Mouse (Mus musculus) common myeloid progenitor, adult 5-6 weeks (primary cell): ENCODE results near the gene Ndufaf1. TPM values are rescaled to one million over a fixed set of nuclear protein-coding genes. Genes with fewer than 3 reads are reported as not detected.
"Not testable (repeated sequence)": the region's sequence is repeated elsewhere in the genome, so short reads cannot be mapped to it uniquely, and the experiment has no call there.

Experiments used
- ATAC-seq: replicated peaks from 2 replicates; pipeline ENCODE4 v1.8.0; 2016; ENCODE audit warnings: low read depth, mild to moderate bottlenecking, moderate TSS enrichment, inconsistent platforms; ENCODE audit not compliant: poor library complexity, severe bottlenecking
- total RNA-seq: library from RNA; stranded (forward); fragments of 200-1000, 187-1606 nt; gene quantifications from 2 replicates; pipeline ENCODE4 v1.2.3, GENCODE M21; 2017

Ndufaf1 gene
- total RNA-seq, 1 experiment from 2014 or later: 21.1 TPM

GRCm38 (mm10) chr2:119619002-119619401 is 43.6 kb downstream of the Ndufaf1 start:
- ATAC-seq: not testable (repeated sequence)

GRCm38 (mm10) chr2:119618199-119618982 is 44.2 kb downstream of the Ndufaf1 start, which contains the start of the genes Nusap1 and Oip5:
Gene Nusap1, plus strand, starts transcription at chr2:119618298.
Gene Oip5, minus strand, starts transcription at chr2:119618469.
- ATAC-seq: peak; percentile 99

- ATAC-seq: peak; percentile 48
These were observed 44.8 kb downstream of the Ndufaf1 start for GRCm38 (mm10) chr2:119617841-119618198.

GRCm38 (mm10) chr2:119607023-119607422 is 55.6 kb downstream of the Ndufaf1 start:
- peak; percentile 70; the same call in 1 of the 2 replicates for ATAC-seq

Other genes with a start within 250 kb of the Ndufaf1 start
- gene Ino80, start 185.1 kb downstream of the Ndufaf1 start, total RNA-seq: 27.3 and 39.3 TPM in 2 replicates
- gene Exd1, start 115.2 kb downstream of the Ndufaf1 start, total RNA-seq: 0.05 and 0.09 TPM in 2 replicates
- 48.8 and 50.5 TPM in 2 replicates for gene Chp1, start 115.1 kb downstream of the Ndufaf1 start, total RNA-seq
- 89.7 and 98.6 TPM in 2 replicates for gene Nusap1, start 44.5 kb downstream of the Ndufaf1 start, total RNA-seq
- gene Oip5, start 44.4 kb downstream of the Ndufaf1 start, total RNA-seq: 19.1 and 21.5 TPM in 2 replicates
- gene Rtf1, start 12.2 kb upstream of the Ndufaf1 start, total RNA-seq: 42.6 and 48.0 TPM in 2 replicates
- gene Itpka, start 79.5 kb upstream of the Ndufaf1 start, total RNA-seq: 0.18 TPM in 1 of 2 replicates, not detected in the other
- gene Ltk, start 97.6 kb upstream of the Ndufaf1 start, total RNA-seq: not detected in 2 replicates
- 9.1 and 11.2 TPM in 2 replicates for gene Rpap1, start 124.7 kb upstream of the Ndufaf1 start, total RNA-seq
- 1.1 TPM in 1 of 2 replicates, not detected in the other for gene Tyro3, start 134.9 kb upstream of the Ndufaf1 start, total RNA-seq
- 78.8 and 103 TPM in 2 replicates for gene Mga, start 234.4 kb upstream of the Ndufaf1 start, total RNA-seq